Mouse (Mus musculus): Measurements from ENCODE around the gene Ecm2. TPM values are rescaled to one million over a fixed set of nuclear protein-coding genes. Genes with fewer than 3 reads are reported as not detected.

Gene Ecm2
- 0.08 TPM in 1 of 2 replicates, not detected in the other for polyA plus RNA-seq (2012; ENCODE audit: low replicate concordance)

GRCm38 (mm10) chr13:49504510-49504909 is at the start of gene Ecm2:
Gene Ecm2 (plus strand): TSS chr13:49504810.

GRCm38 (mm10) chr13:49492376-49493368 is 11.9 kb upstream of the Ecm2 start, which contains the start of gene Tes3-ps:
Gene Tes3-ps (plus strand): TSS chr13:49493318.

GRCm38 (mm10) chr13:49544279-49544678 is 39.7 kb downstream of the Ecm2 start, which contains the start of gene Aspn:
Gene Aspn (plus strand): TSS chr13:49544443.

GRCm38 (mm10) chr13:49581541-49582530 is 77.2 kb downstream of the Ecm2 start, which contains the start of gene Omd:
Gene Omd (plus strand): TSS chr13:49582462.

Other genes starting within 250 kb of the Ecm2 start
- gene Fgd3, start 184.5 kb upstream of the Ecm2 start, polyA plus RNA-seq (2012; ENCODE audit: low replicate concordance), result 29.7 and 34.1 TPM in 2 replicates
- gene Bicd2, start 163.2 kb upstream of the Ecm2 start, polyA plus RNA-seq (2012; ENCODE audit: low replicate concordance), result 22.8 and 23.5 TPM in 2 replicates
- gene Ippk, start 83.6 kb upstream of the Ecm2 start, polyA plus RNA-seq (2012; ENCODE audit: low replicate concordance), result 0.60 and 1.3 TPM in 2 replicates
- gene Tes3-ps, start 11.5 kb upstream of the Ecm2 start, polyA plus RNA-seq (2012; ENCODE audit: low replicate concordance), result 0.03 TPM in 1 of 2 replicates, not detected in the other
- gene Aspn, start 39.6 kb downstream of the Ecm2 start, polyA plus RNA-seq (2012; ENCODE audit: low replicate concordance), result not detected in 2 replicates
- not detected in 2 replicates for gene Omd, start 77.7 kb downstream of the Ecm2 start, polyA plus RNA-seq (2012; ENCODE audit: low replicate concordance)
- not detected in 2 replicates for gene Ogn, start 103.2 kb downstream of the Ecm2 start, polyA plus RNA-seq (2012; ENCODE audit: low replicate concordance)
- gene Cenpp, start 148.0 kb downstream of the Ecm2 start, polyA plus RNA-seq (2012; ENCODE audit: low replicate concordance), result 0.84 and 1.2 TPM in 2 replicates
- 0.50 and 2.9 TPM in 2 replicates for gene Nol8, start 148.3 kb downstream of the Ecm2 start, polyA plus RNA-seq (2012; ENCODE audit: low replicate concordance)
- gene Iars, start 177.3 kb downstream of the Ecm2 start, polyA plus RNA-seq (2012; ENCODE audit: low replicate concordance), result 2.7 and 10.0 TPM in 2 replicates